Mouse (Mus musculus) liver, embryonic 14.5 days (tissue): ENCODE measurements around the gene Rfx2.

Source experiments
- CTCF ChIP-seq: IDR thresholded peaks from 2 replicates; pipeline ENCODE4 v1.5.1; 2016; ENCODE audit warnings: antibody characterized with exemption, low read depth, control low read depth
- EP300 ChIP-seq: IDR thresholded peaks from 2 replicates; pipeline ENCODE4 v1.6.1; 2016; ENCODE audit warnings: antibody characterized with exemption, low read depth

DNA sequence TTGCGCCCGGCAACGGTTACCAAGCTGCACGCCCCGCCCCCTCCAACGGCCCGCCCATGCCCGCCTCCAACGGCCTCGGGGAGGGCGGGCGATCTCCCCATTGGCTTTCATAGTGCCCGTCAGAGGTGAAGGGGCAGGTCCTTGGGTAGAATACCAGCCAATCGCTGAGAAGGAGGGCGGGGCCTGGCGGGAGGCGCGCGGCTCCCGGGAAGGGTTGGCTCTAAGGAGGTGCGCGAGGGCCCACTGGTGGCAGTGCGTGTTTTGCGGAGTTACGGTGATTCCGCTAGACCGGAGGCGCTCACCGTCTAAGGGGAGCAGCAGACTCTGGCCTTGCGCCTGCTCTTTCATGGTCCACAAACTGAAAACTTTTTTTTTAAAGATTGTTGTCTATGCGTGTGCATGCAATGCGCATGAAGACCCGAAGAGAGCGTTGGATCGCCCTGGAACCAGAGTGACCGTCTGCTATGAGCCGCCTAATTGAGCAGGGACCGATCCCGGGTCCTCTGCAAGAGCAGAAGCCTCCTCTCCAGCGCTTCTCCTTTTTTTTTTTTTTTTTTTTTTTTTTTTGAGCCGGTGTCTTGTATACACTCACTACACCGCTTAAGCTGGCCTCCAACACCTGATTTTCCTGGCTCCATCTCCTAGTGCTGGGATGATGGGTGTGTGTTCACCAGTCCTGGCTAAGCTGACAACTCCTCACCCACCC, 451 bp upstream of the Rfx2 start:
- TF ChIP-seq CTCF (peak; percentile 95), EP300 (no peak)
